In genomic region chr17:4611711-4612110, GRCm38 (mm10) we compare ENCODE assay signal across 10 mouse cellular contexts.
"Had no signal": no experiment of that assay in that cellular context is flagged by ENCODE, and none has a peak within 500 bp of the region (broad histone marks: within the 10 kb centered on the region; RNA-seq: fewer than 3 reads in every experiment).

No protein-coding gene starts in this region.

- H3K27me3 ChIP-seq: limb, embryonic 15.5 days; midbrain, embryonic 12.5 days had no signal

- H3K9ac ChIP-seq: limb, embryonic 15.5 days; liver, embryonic 14.5 days; midbrain, embryonic 12.5 days had no signal

- H3K27ac ChIP-seq: limb, embryonic 15.5 days; liver, embryonic 14.5 days; midbrain, embryonic 12.5 days; stomach, postnatal 0 days had no signal

- ATAC-seq: midbrain, embryonic 16.5 days had no signal

- H3K4me2 ChIP-seq: limb, embryonic 15.5 days; midbrain, embryonic 12.5 days had no signal

- H3K9me3 ChIP-seq: limb, embryonic 15.5 days; midbrain, embryonic 12.5 days had no signal

- H3K4me3 ChIP-seq: limb, embryonic 15.5 days; midbrain, embryonic 12.5 days had no signal

- H3K4me1 ChIP-seq: limb, embryonic 15.5 days; midbrain, embryonic 12.5 days had no signal

- H3K36me3 ChIP-seq: limb, embryonic 15.5 days; midbrain, embryonic 12.5 days had no signal

- DNase-seq: kidney, postnatal 14 days; layer of hippocampus, postnatal 36 days; right cerebral cortex, postnatal 14 days; thymus, adult 2 months; thymus, postnatal 25 days had no signal
